Mouse (Mus musculus) cerebellum, adult (tissue): ENCODE data around the gene Depdc5.
"Not testable (repeated sequence)": the region's sequence is repeated elsewhere in the genome, so short reads cannot be mapped to it uniquely, and the experiment has no call there.

Experiments used
- ATAC-seq: cut with Nextera tagmentation; 2 replicates; pipeline ENCODE4 v1.9.2; 2017; ENCODE audit warnings: mild to moderate bottlenecking, moderate library complexity, mixed read lengths; ENCODE audit not compliant: insufficient number of reproducible peaks, low FRiP score, low TSS enrichment

Gene Depdc5

GRCm38 (mm10) chr5:32886739-32887138, 23.2 kb downstream of the Depdc5 start:
- ATAC-seq: no peak

GRCm38 (mm10) chr5:32907496-32907895, 44.0 kb downstream of the Depdc5 start:
- no peak for ATAC-seq

- no peak for ATAC-seq
Observed at GRCm38 (mm10) chr5:32914071-32914470, 50.6 kb downstream of the Depdc5 start.

GRCm38 (mm10) chr5:32919281-32919680, 55.8 kb downstream of the Depdc5 start:
- ATAC-seq: not testable (repeated sequence)

- ATAC-seq: no peak
Observed at GRCm38 (mm10) chr5:32922906-32923305, 59.4 kb downstream of the Depdc5 start.

- no peak for ATAC-seq
Observed at GRCm38 (mm10) chr5:32930761-32931160, 67.3 kb downstream of the Depdc5 start.

GRCm38 (mm10) chr5:32934654-32935053, 71.2 kb downstream of the Depdc5 start:
- no peak for ATAC-seq

- ATAC-seq: no peak
Observed at GRCm38 (mm10) chr5:32940586-32940985, 77.1 kb downstream of the Depdc5 start.

- no peak for ATAC-seq
Observed at GRCm38 (mm10) chr5:32941209-32941924, 77.9 kb downstream of the Depdc5 start.

- no peak for ATAC-seq
Observed at GRCm38 (mm10) chr5:32950077-32950476, 86.6 kb downstream of the Depdc5 start.

GRCm38 (mm10) chr5:32950702-32951274, 87.3 kb downstream of the Depdc5 start:
- no peak for ATAC-seq

- ATAC-seq: no peak
Observed at GRCm38 (mm10) chr5:32955716-32956115, 92.2 kb downstream of the Depdc5 start.

GRCm38 (mm10) chr5:32961616-32962015, 98.1 kb downstream of the Depdc5 start:
- no peak for ATAC-seq

GRCm38 (mm10) chr5:32962581-32962980, 99.1 kb downstream of the Depdc5 start:
- ATAC-seq: no peak

GRCm38 (mm10) chr5:32976541-32976940, 113.0 kb downstream of the Depdc5 start:
- no peak for ATAC-seq

- ATAC-seq: no peak
Observed at GRCm38 (mm10) chr5:32977179-32977578, 113.7 kb downstream of the Depdc5 start.

GRCm38 (mm10) chr5:32985379-32985778, 121.9 kb downstream of the Depdc5 start:
- no peak for ATAC-seq

- no peak for ATAC-seq
Observed at GRCm38 (mm10) chr5:32987873-32988272, 124.4 kb downstream of the Depdc5 start.

- ATAC-seq: peak; percentile 15; the same call in 1 of the 2 replicates
Observed at GRCm38 (mm10) chr5:32989959-32990640, 126.6 kb downstream of the Depdc5 start.

GRCm38 (mm10) chr5:32991152-32991551, 127.7 kb downstream of the Depdc5 start:
- peak; percentile 80 for ATAC-seq

GRCm38 (mm10) chr5:32994471-32994870, 131.0 kb downstream of the Depdc5 start:
- ATAC-seq: no peak
